Mouse (Mus musculus) C2C12 (cell line): ENCODE results near the gene Iqck.

Source experiments
- CEBPB ChIP-seq: IDR thresholded peaks from one replicate; pipeline ENCODE4 v1.6.1; 2011; ENCODE audit warnings: low read depth, mild to moderate bottlenecking, control low read depth, moderate library complexity
- CTCF ChIP-seq: IDR thresholded peaks from one replicate; pipeline ENCODE4 v1.5.1; 2011; ENCODE audit not compliant: control insufficient read depth, insufficient read depth, insufficient read length
- FOSL1 ChIP-seq: IDR thresholded peaks from one replicate; pipeline ENCODE4 v1.8.0; 2011; ENCODE audit warnings: mild to moderate bottlenecking, low read length; ENCODE audit not compliant: poor library complexity, insufficient read depth, severe bottlenecking
- MYOG ChIP-seq: IDR thresholded peaks from one replicate; pipeline ENCODE4 v1.6.1; 2011; ENCODE audit not compliant: control insufficient read depth, insufficient read length; ENCODE audit errors: extremely low read depth
- USF1 ChIP-seq: IDR thresholded peaks from one replicate; pipeline ENCODE4 v1.6.1; 2011; ENCODE audit warnings: low read depth, mild to moderate bottlenecking, control low read depth, moderate library complexity

DNA sequence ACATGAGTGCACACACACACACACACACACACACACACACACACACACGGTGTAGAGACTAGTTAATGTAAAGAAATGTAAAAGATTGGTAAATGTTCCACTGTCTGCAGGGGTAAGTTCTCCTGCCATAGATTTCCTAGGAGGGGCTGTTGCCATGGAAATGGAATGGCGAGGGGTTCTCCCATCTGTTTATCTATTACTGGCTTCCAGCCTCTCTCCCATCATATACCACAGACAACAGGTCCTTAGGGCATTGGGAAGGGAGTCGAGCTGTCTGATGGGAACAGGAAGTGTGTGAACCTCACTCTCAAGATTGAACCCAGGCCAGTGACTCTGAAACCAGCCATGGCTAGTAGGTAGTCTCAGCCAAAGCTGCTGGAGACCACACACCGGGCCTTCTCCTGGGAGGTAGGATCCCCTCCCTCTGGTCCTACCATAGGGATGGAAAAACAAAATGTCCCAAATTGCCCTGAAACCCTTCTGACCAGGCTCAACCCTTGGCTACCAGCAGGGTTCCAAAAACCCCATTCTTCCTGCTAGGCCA is 135.9 kb downstream of the Iqck start:
- no peak for TF ChIP-seq CTCF
- TF ChIP-seq FOSL1: no peak
- TF ChIP-seq CEBPB: no peak
- TF ChIP-seq USF1: no peak
- no peak for TF ChIP-seq MYOG
